Mouse (Mus musculus): ENCODE measurements around the gene Macrod1.

DNA sequence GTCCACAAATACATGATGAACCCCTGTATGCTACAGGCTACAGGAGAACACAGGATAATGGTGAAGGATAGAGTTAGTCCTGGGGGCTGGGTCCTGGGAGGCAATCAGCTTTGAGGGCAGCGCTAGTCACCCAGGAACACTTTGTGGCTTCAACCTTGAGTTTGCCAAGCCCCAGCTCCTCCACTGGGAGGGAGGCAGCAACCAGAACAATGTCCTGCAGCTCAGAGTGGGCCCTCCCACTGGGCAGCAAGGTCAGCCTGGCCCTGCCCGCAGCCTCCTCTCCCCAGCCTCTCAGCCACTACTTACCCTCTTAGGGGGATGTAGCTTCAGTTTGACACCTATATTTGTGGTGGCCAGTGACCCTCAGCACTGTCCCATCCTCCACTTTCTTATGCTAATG is 111.8 kb downstream of the Macrod1 start:
- TF ChIP-seq CTCF (IDR thresholded peaks at IDR 0.05; ENCODE audit: low read depth, low read length) (no peak), GATA2 (IDR thresholded peaks at IDR 0.05; ENCODE audit: borderline replicate concordance, low read depth, low read length) (no peak), POLR2AphosphoS5 (IDR thresholded peaks at IDR 0.05; ENCODE audit: insufficient replicate concordance, low read depth, low read length) (no peak), GATA1 (IDR thresholded peaks at IDR 0.05; ENCODE audit: borderline replicate concordance, low read length) (no peak)
